Mouse (Mus musculus) G1E (cell line): ENCODE measurements around the gene Topors.

Source experiments
- CTCF ChIP-seq: IDR thresholded peaks from 2 replicates; pipeline ENCODE4 v1.5.1; 2012; ENCODE audit warnings: low read depth, low read length, inconsistent platforms, mixed read lengths
- GATA1 ChIP-seq: IDR thresholded peaks from 2 replicates; pipeline ENCODE4 v1.6.1; 2012; ENCODE audit warnings: borderline replicate concordance, low read length, inconsistent platforms, mixed read lengths
- POLR2AphosphoS5 ChIP-seq: IDR thresholded peaks from 2 replicates; pipeline ENCODE4 v1.6.1; 2012; ENCODE audit warnings: low read depth, low read length, inconsistent platforms; ENCODE audit not compliant: insufficient replicate concordance
- TAL1 ChIP-seq: conservative IDR thresholded peaks from 2 replicates; pipeline ENCODE4 v1.6.1; 2012; ENCODE audit warnings: low read depth, low read length, inconsistent platforms, mixed read lengths

- TF ChIP-seq CTCF (no peak), POLR2AphosphoS5 (no peak), GATA1 (no peak), TAL1 (no peak)
Measured at GRCm38 (mm10) chr4:40267681-40268080, 2.0 kb downstream of the Topors start.
